Mouse (Mus musculus): ENCODE data around the gene Mesp2.
"Not testable (repeated sequence)": the region's sequence is repeated elsewhere in the genome, so short reads cannot be mapped to it uniquely, and the experiment has no call there.

Mesp2 gene

DNA sequence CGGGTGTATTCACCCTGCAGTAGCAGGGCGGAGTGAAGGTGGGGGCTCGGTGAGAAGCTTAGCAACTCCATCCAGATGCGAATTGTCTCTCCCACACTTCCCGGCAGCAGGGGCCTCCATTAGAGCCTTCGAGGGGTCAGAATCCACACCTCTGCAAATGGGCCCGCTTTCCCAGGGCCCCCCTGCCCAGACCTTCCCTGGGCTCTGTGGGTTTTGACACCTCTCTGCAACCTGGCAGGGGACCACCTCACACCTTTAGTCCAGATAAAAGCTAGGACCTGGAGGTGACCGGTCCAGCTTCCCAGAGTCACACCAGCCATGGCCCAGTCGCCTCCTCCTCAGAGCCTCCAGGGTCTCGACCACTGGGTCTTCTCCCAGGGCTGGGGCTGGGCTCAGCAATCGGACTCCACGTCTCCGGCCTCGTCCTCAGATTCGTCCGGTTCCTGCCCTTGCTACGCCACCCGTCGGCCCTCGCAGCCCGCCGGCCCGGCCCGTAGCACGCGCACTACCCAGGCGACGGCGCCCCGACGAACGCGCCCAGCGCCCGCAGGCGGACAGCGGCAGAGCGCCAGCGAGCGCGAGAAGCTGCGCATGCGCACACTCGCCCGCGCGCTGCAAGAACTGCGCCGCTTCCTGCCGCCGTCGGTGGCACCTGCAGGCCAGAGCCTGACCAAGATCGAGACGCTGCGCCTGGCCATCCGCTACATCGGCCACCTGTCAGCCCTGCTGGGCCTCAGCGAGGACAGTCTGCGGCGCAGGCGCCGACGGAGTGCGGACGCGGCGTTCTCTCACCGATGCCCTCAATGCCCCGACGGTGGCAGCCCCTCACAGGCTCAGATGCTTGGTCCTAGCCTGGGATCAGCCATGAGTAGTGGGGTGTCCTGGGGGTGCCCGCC lies at the start of gene Mesp2:
Mesp2 (plus strand) TSS at position 117 of the 896 bp plus-strand sequence.
- DNase-seq = peak; percentile 91

DNA sequence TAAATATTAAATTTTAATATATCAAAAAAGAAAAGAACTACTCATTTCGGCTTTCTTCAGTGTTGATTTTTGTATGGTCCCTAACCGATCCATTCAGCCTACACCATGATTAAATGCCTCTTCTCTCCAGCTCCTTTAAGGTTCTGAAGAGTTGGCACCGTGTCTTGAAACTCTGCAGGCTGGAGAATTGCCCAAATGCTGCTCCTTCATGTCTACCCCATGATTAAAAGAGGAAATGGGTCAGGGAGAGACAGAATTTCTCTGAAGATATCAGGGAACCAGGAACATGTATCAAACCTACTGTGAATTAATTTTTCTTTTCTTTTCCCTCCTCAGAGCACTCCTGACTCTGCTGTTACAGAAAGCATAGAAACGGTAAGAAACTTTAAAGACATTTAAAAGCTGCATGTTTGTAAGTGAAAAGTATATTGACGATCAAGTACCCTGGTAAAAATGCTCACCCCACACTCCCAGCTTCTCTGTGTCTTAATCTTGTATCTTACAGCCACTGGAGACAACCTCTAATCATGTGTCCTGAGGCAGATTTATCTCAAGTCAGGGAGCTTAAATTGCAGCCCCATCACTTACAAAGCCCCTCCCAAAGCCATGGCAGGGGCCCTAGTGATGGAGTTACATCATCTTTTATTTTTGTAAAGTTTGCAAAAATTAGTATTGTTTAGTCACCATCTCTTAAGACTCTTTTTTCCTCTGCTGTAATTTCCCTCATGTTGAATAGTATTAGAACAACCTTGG lies 49.2 kb upstream of the Mesp2 start:
- DNase-seq = no peak

DNA sequence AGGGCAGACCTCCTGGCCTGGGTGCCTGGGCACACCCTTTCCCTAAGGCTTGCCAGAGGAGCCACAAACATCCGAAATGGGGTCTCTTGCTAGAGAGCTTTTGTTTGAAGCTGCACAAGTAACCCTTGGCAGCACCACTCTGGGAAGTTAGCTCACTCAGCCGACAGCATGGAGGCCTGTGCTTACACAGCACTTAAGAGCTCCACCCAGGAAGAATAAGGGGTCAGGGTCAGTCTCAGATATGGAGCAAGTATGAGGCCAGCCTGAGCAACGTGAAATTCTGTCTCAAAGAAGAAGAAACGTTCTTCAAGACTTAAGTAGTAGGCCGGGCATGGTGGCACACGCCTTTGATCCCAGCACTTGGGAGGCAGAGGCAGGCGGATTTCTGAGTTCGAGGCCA lies 48.4 kb upstream of the Mesp2 start:
- DNase-seq = no peak

DNA sequence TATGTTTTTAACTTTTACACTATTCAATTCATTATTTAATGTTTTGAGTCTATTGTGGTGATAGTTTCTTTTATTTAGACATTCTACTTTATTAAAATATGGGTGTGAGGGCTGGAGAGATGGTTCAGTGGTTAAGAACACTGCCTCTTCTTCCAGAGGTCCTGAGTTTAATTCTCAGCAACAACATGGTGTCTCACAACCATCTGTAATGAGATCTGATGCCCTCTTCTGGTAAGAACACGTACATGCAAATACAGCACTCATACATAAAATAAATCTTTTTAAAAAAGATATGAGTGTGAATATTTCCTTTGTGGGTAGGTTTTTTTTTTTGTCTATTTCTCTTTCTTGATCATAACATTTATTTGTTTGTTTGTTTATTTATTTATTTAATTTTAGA lies 44.5 kb upstream of the Mesp2 start:
- DNase-seq = no peak

DNA sequence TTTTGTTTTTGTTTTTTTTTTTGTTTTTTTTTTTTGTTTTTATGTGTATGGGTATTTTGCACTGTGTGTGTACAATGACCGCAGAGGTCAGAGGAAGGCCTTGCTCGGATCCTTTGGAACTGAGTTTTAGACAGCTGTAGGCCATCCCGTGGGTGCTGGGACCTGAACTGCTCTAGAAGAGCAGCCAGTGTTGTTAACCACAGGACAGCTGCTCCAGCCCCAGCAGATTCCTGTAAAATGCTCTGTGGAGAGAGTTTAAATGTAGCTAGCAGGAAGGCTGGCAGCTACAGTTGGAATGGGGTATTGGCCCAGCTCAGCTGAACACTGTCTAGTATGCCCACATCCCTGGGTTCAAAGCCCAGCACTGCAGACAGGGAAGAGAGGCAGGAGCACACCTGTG lies 40.9 kb upstream of the Mesp2 start:
- no peak for DNase-seq

DNA sequence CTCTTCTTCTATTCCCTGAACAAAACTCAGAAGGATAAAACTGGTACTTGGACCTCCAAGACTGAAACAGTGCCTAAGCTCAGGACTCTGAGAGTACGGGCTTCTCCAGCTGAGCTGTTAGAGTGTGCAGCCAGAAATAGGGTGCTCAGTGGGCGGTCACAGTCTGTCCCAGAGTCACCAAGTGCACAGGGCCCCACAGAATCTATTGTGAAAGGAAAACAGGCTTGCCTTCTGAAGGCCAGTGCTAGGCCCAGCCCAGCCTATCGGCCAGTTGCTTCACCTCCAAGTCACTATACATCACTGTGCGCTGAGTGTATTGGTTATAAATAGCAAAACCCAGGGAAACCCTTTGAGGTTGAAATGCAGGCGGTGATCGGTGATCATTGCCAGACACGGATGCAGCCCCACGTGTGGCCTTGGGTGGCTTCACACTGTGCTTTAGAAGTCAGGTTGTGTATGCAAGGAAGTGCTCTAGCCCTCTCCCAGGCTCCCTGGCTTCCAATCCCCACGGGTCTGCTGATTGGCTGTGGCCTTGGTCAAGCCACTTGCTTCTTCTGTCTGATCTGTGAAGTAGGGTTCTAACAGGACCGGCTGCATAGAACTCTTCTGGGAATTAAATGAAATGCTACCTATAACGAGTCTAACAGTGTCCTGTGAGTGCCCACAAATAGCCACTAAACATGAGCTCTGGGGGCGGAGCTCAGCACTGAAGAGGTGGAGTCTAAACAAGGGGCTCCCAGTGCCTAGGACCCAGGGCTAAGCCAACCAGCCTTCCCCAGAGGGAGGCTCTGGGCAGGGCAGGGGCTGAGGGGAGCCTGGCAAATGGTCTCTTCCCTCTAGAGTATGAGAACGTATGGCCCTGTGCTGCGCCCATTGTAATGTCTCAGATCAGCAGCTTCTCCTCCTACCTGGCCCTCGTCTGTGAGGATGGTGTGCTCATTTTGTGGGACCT lies 38.7 kb upstream of the Mesp2 start:
- no peak for DNase-seq

DNA sequence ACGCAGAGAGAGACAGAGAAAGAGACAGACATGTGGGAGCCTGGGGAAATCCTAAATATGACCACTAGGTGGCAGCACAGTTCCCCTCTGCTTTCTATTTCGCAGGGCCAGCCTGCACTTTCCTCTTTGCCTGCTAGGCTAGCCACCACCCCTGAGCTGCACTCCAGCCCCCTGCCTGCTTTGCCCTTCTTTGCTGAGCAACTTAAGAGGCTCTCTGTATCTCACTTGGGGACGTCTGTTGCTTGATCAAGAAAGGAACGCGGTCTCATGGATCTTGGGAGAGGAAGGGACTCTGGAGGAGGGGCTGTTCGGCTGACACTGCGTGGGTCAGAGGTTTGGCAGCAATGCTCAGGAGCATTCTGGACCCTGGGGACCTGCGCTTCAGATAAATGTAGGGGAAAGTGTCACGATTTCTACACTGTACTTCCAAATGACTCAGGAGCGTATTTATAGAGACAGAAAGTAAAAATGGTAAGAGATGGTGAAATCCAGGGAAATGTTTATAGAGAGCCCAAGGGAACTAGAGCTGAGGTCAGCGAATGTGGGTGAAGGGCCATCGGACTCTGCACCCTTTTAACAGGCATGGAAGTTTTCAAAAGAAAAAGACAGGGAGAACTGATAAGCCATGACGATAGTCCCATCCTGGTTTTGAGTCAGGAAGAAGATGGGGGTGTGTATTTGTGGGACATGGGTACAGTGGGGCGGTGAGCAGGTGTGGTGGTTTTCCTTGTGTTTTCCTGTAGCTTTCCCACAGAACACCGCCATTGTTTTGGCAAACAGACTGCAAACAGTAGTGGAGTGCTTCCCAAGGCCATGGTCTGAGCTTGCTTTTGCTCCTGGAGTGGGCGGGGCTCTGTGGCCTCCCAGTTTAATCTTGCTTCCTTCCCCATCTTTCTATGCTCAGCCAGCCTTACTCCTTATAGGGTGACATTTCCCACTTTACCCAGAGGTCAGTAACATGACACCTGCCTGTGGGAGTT lies 29.6 kb upstream of the Mesp2 start:
- DNase-seq = peak; percentile 84

DNA sequence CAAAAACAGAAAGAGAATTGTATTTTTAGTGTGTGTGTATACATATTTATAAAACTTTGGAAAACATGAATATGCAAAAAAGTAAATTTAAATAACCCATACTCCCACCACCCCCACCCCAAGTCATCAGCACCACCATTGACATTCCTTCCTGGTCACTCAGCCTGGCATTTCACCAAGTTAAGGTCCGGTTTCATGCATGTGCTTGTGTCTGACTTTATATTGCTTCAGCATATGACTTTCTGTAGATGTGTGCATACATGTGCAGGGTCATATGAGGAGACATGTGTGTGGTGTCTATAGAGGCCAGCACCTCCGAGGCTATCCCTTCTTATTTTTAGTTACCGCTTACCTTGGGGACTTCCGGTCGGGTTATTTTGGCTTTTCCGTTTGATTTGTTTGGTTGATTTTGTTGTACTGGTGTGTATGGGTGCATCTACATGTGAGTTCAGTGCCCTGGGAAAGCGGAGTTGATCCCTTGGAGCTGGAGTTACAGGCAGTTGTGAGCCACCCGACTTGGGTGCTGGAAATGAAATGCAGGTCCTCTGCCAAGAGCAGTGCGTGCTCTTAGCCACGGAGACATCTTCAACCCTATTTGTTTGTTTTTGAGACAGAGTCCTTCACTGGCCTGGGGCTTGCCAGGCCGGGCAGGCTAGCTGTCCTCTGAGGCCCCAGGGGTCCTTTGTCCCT lies 28.6 kb upstream of the Mesp2 start:
- no peak for DNase-seq

DNA sequence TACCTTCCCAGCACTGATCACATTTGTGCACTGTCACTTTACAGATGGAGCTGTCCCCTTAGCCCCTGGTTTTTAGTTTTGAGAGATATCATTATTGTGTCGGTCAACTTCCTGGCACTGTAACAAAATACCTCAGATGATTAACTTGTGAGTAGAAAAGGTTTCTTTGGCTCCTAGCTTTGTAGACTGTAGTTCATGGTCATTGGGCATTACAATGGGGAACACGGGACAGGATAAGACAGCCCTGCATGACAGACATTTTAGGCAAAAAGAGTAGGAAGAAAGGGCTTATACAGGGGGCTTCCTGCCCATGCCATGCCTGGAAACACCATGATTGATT lies 28.0 kb upstream of the Mesp2 start:
- DNase-seq = no peak

DNA sequence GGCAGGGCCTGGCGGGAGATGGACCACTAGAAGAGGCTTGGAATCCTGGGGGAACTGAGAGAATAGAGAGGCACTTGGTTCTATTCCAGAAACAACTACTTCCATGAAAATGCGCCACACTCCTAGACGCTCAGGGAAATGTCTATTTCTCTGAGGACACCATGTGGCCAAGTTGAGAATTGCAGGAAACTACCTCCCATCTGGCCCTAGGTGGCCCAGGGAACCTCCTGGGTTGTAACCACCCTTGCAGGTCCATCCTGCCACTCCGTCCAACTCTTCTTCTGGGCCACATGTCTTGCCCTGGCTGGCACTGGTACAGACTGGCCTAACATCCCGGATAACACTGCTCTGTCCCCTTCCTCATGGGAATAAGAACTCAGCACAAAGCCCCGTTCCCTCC lies 24.2 kb upstream of the Mesp2 start:
- DNase-seq = peak; percentile 77

DNA sequence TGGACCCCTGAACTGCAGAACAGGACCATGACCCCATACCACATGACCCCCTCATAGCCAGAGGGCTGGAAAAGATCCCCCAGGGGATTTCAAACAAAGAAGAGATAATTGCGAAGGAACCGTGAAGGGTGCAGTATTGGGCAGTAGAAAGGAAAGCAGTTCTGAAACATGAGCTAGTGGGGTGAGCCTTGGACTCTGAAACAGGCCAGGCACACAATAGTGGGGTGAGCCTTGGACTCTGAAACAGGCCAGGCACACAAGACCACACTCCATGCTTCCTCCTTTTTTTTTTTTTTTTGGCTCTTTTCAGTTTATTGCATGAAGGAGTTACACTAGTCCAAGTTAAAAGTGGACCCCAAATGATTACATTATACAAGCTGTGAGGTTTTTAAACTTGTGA lies 20.7 kb upstream of the Mesp2 start:
- not testable (repeated sequence) for DNase-seq

DNA sequence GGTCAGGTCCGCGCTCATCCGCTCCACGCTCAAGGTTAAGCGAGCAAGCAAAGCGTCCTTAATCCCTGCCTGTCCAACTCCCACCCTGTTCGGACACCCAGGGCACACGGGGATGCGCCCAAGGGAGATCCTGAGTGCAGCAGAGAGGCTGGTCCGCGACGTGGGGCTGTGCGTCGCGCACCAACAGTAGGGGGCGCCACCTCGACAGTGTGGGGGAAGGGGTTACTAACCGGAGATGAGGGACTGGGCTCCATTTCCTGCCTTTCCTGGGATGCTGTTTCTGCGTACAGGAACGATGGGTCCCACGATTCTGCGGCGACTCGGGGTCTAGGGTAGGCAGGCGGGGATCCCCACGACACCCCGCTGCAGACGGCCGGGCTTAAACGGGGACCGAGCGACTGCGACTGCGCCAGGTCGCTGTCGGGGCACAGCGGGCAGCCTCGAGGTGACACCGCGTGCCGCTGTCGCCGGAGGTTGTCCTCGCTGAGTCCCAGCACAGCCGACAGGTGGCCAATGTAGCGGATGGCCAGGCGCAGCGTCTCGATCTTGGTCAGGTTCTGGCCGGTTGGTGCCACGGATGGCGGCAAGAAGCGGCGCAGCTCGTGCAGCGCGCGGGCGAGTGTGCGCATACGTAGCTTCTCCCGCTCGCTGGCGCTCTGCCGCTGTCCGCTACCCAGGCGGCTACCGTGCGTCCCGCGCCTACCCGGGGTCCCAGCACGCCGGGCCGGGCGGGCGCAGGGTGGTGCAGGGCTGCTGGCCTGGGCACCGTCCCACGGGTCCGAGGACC lies 17.7 kb upstream of the Mesp2 start:
- peak; percentile 67 for DNase-seq

DNA sequence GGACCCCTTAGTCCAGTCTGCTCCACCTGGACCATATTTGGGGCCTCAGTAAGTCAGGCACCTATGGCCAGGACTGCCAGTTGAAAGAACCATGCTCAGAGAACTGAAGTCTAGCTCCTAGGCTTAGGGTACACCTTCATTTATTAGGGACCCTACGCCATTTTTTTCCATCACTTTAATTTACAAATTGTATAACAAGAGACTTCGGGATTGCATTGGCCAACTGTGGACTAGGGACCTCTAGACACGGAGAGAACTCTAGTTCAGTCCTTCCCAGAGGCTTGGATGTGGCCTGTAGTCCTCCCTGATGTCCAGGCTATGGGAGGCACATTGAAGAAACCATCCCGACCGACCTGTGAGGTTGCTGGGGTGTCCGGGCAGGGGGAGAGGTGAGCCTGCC lies 16.8 kb upstream of the Mesp2 start, which contains the start of gene Mesp1:
Mesp1 (minus strand) TSS at position 101 of the 400 bp plus-strand sequence.
- DNase-seq = no peak

DNA sequence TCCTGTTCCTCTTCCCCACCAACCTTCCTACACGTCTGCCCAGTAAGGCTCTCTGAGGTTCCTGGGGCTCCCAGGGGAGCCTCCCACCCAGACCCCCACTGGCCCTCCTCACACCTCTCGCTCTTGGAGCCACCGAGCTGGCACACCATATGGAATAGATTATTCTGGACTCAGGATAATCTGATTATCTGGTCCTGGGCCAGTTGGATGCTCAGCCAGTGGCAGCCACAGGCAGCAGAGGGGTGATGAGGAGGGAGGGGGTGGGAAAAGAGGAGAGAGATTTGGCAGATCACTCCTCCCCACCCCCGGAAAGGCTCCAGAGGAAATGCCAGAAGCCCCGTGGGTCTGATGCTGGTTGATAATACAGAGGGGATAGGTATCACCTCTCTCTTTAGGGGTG lies 11.9 kb upstream of the Mesp2 start:
- DNase-seq = peak; percentile 77

DNA sequence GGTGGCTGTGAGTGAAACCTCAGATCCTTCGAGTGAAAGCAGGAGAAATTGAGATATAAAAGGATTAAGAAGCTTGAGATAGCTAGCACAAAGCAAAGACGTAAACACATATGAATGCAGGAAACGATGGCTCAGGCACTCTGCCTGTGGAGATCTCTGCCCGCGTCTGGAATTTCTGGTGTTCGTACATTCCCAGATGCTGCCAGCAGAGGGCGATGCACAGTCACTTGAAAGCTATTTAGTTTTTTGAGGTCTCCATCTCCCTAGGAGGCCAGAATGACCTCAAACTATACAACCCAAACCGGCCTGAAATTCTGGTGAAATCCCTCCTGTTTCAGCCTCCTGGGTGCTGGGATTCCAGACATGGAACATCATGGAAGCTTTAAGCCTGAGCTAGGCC lies 11.5 kb upstream of the Mesp2 start:
- DNase-seq = peak; percentile 84

DNA sequence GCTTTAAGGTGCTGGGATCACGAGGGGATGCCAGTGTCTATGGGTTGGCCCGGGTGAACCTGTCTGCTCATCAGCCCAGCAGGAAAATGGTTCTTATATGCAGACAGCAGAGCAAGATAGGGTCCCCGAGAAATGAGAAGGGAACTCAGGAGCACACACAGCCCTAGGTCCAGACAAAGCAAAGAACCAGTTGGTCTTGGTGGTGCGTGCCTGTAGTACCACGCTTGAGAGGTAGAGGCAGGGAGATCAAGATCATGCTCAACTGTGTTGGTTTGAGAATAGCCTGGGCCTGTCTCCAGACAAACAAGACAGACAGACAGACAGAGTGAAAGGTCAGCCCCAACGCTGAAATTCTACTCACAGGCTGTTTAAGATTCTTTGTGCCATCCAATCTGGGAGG lies 11.0 kb upstream of the Mesp2 start:
- no peak for DNase-seq

DNA sequence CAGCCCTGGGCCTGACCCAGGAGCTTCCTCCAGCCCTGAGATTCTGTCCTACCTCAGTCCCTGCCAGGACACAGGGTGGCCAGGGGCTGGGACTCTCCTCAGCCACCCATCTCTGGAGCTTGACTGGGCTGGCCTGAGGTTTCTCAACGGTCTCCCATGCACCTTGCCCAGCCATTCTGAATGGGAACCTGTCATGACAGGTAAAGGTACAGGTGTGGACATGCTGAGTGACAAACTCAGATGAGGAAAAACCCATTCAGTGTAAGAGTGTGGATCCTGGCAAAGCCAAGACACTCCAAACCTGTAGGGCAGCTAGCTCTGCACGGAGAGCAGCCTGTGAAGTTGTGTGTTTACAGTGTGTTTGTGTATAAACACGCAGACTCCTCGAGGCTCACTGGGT lies 10.2 kb upstream of the Mesp2 start:
- no peak for DNase-seq

DNA sequence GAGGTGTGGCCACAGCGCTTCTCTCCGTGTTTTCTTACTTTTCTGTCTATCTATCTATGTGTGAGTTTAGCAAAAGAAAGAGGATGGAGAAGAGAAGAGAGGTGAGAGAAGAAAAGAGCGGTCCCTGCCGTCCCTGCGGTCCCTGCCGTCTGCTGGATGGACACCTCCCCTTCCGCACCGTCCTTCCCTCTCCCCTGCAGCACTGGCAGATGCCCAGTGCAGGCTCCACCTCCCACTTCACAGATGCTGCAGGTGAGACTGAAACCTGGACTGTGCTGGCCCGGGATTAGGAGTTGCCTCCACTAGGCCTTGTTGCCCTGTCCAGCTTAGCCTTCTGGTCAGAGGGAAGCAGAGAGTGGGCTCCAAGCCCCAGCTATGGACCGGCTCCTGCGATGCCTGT lies 9.1 kb upstream of the Mesp2 start:
- no peak for DNase-seq

DNA sequence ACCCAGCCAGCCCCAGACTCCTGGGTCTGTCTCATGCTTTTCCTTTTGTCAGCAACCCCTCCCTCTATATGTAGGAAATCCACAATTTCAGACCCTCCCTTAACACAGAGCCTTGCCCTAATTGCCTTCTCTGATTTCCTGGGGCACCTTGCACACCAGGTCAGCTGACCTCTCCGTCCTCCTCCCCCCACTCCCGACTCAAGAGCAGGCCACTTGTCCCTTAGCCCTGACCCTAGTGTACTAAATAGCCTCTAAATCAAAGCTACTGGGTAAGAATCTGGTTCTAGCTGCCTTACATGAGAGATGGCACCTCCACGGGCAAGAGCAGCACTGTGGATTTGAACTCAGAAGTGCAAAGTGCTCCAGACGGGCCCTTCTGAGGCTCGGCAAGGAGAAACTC lies 8.5 kb upstream of the Mesp2 start:
- no peak for DNase-seq

DNA sequence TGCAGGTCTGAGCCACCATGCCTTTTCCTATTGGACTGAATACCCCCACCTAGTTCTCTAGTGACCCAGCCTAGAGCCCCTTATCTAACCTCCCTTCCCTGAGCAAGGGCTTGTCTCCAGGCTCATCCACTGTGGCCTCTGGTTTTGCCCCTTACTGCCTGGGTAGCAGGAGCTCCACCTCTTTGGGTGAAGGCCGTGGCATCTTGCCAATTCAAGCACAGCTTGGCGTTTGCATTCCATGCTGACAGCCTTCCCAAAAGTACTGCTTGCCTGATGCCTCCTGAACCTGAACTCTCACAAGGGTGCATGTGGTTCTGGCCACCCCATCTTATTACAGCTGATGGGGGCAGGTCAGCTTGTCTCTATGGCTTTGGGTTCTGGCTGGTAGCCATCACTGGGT lies 6.6 kb upstream of the Mesp2 start:
- DNase-seq = no peak

Data from retina, postnatal 1 day (tissue).